Mouse (Mus musculus): Measurements from ENCODE around the gene Fgd5. TPM values are rescaled to one million over a fixed set of nuclear protein-coding genes. Genes with fewer than 3 reads are reported as not detected.

The Fgd5 gene
- polyA plus RNA-seq, 1 experiment from 2014 or later = 6.2 TPM

Other genes with a start within 250 kb of the Fgd5 start
- gene Grip2, start 151.6 kb upstream of the Fgd5 start, polyA plus RNA-seq (2014; fragmentation: Nextera tagmentation; extraction: Ambion mirVana) = 1.9 and 2.0 TPM in 2 replicates
- 39.8 and 41.5 TPM in 2 replicates for gene Ccdc174, start 100.8 kb upstream of the Fgd5 start, polyA plus RNA-seq (2014; fragmentation: Nextera tagmentation; extraction: Ambion mirVana)
- gene 4930590J08Rik, start 76.1 kb upstream of the Fgd5 start, polyA plus RNA-seq (2014; fragmentation: Nextera tagmentation; extraction: Ambion mirVana) = 0.78 and 0.93 TPM in 2 replicates
- gene Nr2c2, start 112.5 kb downstream of the Fgd5 start, polyA plus RNA-seq (2014; fragmentation: Nextera tagmentation; extraction: Ambion mirVana) = 22.3 and 24.2 TPM in 2 replicates
- 82.3 and 85.0 TPM in 2 replicates for gene Mrps25, start 205.2 kb downstream of the Fgd5 start, polyA plus RNA-seq (2014; fragmentation: Nextera tagmentation; extraction: Ambion mirVana)
- 19.1 and 21.4 TPM in 2 replicates for gene Rbsn, start 236.0 kb downstream of the Fgd5 start, polyA plus RNA-seq (2014; fragmentation: Nextera tagmentation; extraction: Ambion mirVana)

All from neural tube, embryonic 11.5 days (tissue).